Mouse (Mus musculus) C2C12 (cell line): ENCODE measurements around the gene Pacsin2. TPM values are rescaled to one million over a fixed set of nuclear protein-coding genes. Genes with fewer than 3 reads are reported as not detected.
A peak's percentile ranks its signal among the peaks of the same experiment; 100 is the strongest.
"Not testable (repeated sequence)": the region's sequence is repeated elsewhere in the genome, so short reads cannot be mapped to it uniquely, and the experiment has no call there.

ENCODE experiments used
- H3K27me3 ChIP-seq: one replicate; pipeline ENCODE4 v1.6.1; 2011; ENCODE audit not compliant: control insufficient read depth, insufficient read depth, insufficient read length
- H3K36me3 ChIP-seq: one replicate; pipeline ENCODE4 v1.6.1; 2011; ENCODE audit not compliant: control insufficient read depth, insufficient read depth
- H3K4me3 ChIP-seq: one replicate; pipeline ENCODE4 v1.5.1; 2011; ENCODE audit warnings: mild to moderate bottlenecking, control low read depth; ENCODE audit not compliant: poor library complexity, insufficient read depth, severe bottlenecking
- H3K79me2 ChIP-seq: one replicate; pipeline ENCODE4 v1.6.1; 2011; ENCODE audit not compliant: control insufficient read depth, insufficient read depth
- H3K79me3 ChIP-seq: one replicate; pipeline ENCODE4 v1.6.1; 2011; ENCODE audit warnings: low read depth, control low read depth
- H3ac ChIP-seq: one replicate; pipeline ENCODE3; 2011; ENCODE audit warnings: low read depth; ENCODE audit not compliant: control insufficient read depth, insufficient read length
- CEBPB ChIP-seq: IDR thresholded peaks from one replicate; pipeline ENCODE4 v1.6.1; 2011; ENCODE audit warnings: low read depth, mild to moderate bottlenecking, control low read depth, moderate library complexity
- CTCF ChIP-seq: IDR thresholded peaks from one replicate; pipeline ENCODE4 v1.5.1; 2011; ENCODE audit not compliant: control insufficient read depth, insufficient read depth, insufficient read length
- FOSL1 ChIP-seq: IDR thresholded peaks from one replicate; pipeline ENCODE4 v1.8.0; 2011; ENCODE audit warnings: mild to moderate bottlenecking, low read length; ENCODE audit not compliant: poor library complexity, insufficient read depth, severe bottlenecking
- MAX ChIP-seq: IDR thresholded peaks from one replicate; pipeline ENCODE4 v1.6.1; 2011; ENCODE audit warnings: mild to moderate bottlenecking, control low read depth
- MYOD1 ChIP-seq: IDR thresholded peaks from one replicate; pipeline ENCODE4 v1.6.1; 2011; ENCODE audit warnings: low read depth; ENCODE audit not compliant: control insufficient read depth, insufficient read length
- MYOG ChIP-seq: IDR thresholded peaks from one replicate; pipeline ENCODE4 v1.6.1; 2011; ENCODE audit not compliant: control insufficient read depth, insufficient read length; ENCODE audit errors: extremely low read depth
- USF1 ChIP-seq: IDR thresholded peaks from one replicate; pipeline ENCODE4 v1.6.1; 2011; ENCODE audit warnings: low read depth, mild to moderate bottlenecking, control low read depth, moderate library complexity
- polyA plus RNA-seq: library from polyadenylated mRNA; unstranded; fragments of >200 nt; fragmentation: generic; extraction: Trizol; gene quantifications from one replicate; pipeline ENCODE4 v1.2.1, GENCODE M21; 2012; ENCODE audit warnings: missing spikeins

Gene Pacsin2
- polyA plus RNA-seq, 1 experiment, result 101 TPM

GRCm38 (mm10) chr15:83375136-83375535 lies 89.3 kb downstream of the Pacsin2 start:
- H3K4me3 ChIP-seq, result no peak overlapping the region
- H3ac ChIP-seq, result no peak overlapping the region
- TF ChIP-seq MYOD1 (no peak), FOSL1 (no peak), CTCF (peak; percentile 11), MAX (no peak)
- H3K79me2 ChIP-seq, result no peaks in the 10 kb centered on the region
- peaks cover 81% of the 10 kb centered on the region for H3K36me3 ChIP-seq
- H3K27me3 ChIP-seq, result no peaks in the 10 kb centered on the region
- no peaks in the 10 kb centered on the region for H3K79me3 ChIP-seq

- no peaks in the 10 kb centered on the region for H3K79me2 ChIP-seq
- no peaks in the 10 kb centered on the region for H3K79me3 ChIP-seq
- no peak overlapping the region for H3ac ChIP-seq
- H3K36me3 ChIP-seq, result peaks cover 71% of the 10 kb centered on the region
- H3K27me3 ChIP-seq, result no peaks in the 10 kb centered on the region
- TF ChIP-seq MYOD1 (no peak), CTCF (no peak), MYOG (no peak), CEBPB (no peak), FOSL1 (no peak), USF1 (no peak), MAX (no peak)
- no peak overlapping the region for H3K4me3 ChIP-seq
Observed at GRCm38 (mm10) chr15:83374076-83374475, 90.3 kb downstream of the Pacsin2 start.

- H3ac ChIP-seq, H3K79me2 ChIP-seq, H3K4me3 ChIP-seq, H3K27me3 ChIP-seq, H3K79me3 ChIP-seq: not testable (repeated sequence)
- peaks cover 19% of the 10 kb centered on the region for H3K36me3 ChIP-seq
Observed at GRCm38 (mm10) chr15:83368702-83369101, 95.7 kb downstream of the Pacsin2 start.

GRCm38 (mm10) chr15:83368261-83368660 lies 96.1 kb downstream of the Pacsin2 start:
- peaks cover 15% of the 10 kb centered on the region for H3K36me3 ChIP-seq
- no peak overlapping the region for H3K4me3 ChIP-seq
- no peaks in the 10 kb centered on the region for H3K27me3 ChIP-seq
- no peak overlapping the region for H3ac ChIP-seq
- TF ChIP-seq MYOD1, result no peak
- no peak for TF ChIP-seq FOSL1
- TF ChIP-seq CEBPB, result no peak
- no peak for TF ChIP-seq CTCF
- TF ChIP-seq USF1, result no peak
- no peak for TF ChIP-seq MAX
- no peak for TF ChIP-seq MYOG
- no peaks in the 10 kb centered on the region for H3K79me2 ChIP-seq
- H3K79me3 ChIP-seq, result no peaks in the 10 kb centered on the region

- TF ChIP-seq MYOG, result no peak
- TF ChIP-seq MYOD1, result no peak
- no peak for TF ChIP-seq FOSL1
- no peak overlapping the region for H3ac ChIP-seq
- H3K4me3 ChIP-seq, result no peak overlapping the region
- H3K27me3 ChIP-seq, result no peaks in the 10 kb centered on the region
- H3K36me3 ChIP-seq, result peaks cover 5% of the 10 kb centered on the region
- no peaks in the 10 kb centered on the region for H3K79me3 ChIP-seq
- H3K79me2 ChIP-seq, result no peaks in the 10 kb centered on the region
Observed at GRCm38 (mm10) chr15:83366933-83367552, 97.4 kb downstream of the Pacsin2 start.

- H3K4me3 ChIP-seq, result no peak overlapping the region
- TF ChIP-seq USF1 (no peak), MYOD1 (no peak), CTCF (peak; percentile 1)
- no peak overlapping the region for H3ac ChIP-seq
- H3K36me3 ChIP-seq, result no peaks in the 10 kb centered on the region
- H3K79me2 ChIP-seq, result no peaks in the 10 kb centered on the region
- H3K27me3 ChIP-seq, result no peaks in the 10 kb centered on the region
- no peaks in the 10 kb centered on the region for H3K79me3 ChIP-seq
Observed at GRCm38 (mm10) chr15:83365697-83366096, 98.7 kb downstream of the Pacsin2 start.
